Mouse (Mus musculus) gastrocnemius, adult 2 months (tissue): Measurements from ENCODE around the gene Akt3. TPM values are rescaled to one million over a fixed set of nuclear protein-coding genes. Genes with fewer than 3 reads are reported as not detected.

Source experiments
- DNase-seq: peaks from one replicate; pipeline ENCODE4 v3.0.0; 2022
- H3K27ac ChIP-seq: fragments of 200-600 bp; 2 replicates; pipeline ENCODE4 v1.8.1; 2022; ENCODE audit warnings: mild to moderate bottlenecking
- H3K4me3 ChIP-seq: fragments of 200-600 bp; 2 replicates; pipeline ENCODE4 v1.8.1; 2022; ENCODE audit warnings: mild to moderate bottlenecking, moderate library complexity
- CTCF ChIP-seq: fragments of 200-600 bp; IDR thresholded peaks from 2 replicates; pipeline ENCODE4 v1.8.1; 2022; ENCODE audit warnings: antibody characterized with exemption, mild to moderate bottlenecking, moderate library complexity
- intact Hi-C: fragments of 180-260 bp; cut with DNase I; formaldehyde crosslinking; loops from one replicate; pipeline ENCODE4 v1.15.1; 2025
- total RNA-seq, 2 experiments: library from RNA; stranded (reverse); gene quantifications; 2 replicates each; pipeline ENCODE4 v1.2.3; 2021

The Akt3 gene
- total RNA-seq, 2 experiments from 2014 or later, result 9.1 to 11.0 TPM

- Histone ChIP-seq H3K4me3 (no peak overlapping the region), H3K27ac (no peak overlapping the region)
- intact Hi-C loops, result no loop called here
- no peak for DNase-seq
- no peak for TF ChIP-seq CTCF
Measured at GRCm38 (mm10) chr1:176995419-176995775, 262.6 kb downstream of the Akt3 start.

- intact Hi-C loops, result no loop called here
- H3K27ac ChIP-seq, result no peak overlapping the region
- TF ChIP-seq CTCF, result no peak
- no peak overlapping the region for H3K4me3 ChIP-seq
- DNase-seq, result no peak
Measured at GRCm38 (mm10) chr1:176994707-176995418, 263.1 kb downstream of the Akt3 start.

- intact Hi-C loops, result no loop called here
- no peak overlapping the region for H3K4me3 ChIP-seq
- no peak for DNase-seq
- no peak overlapping the region for H3K27ac ChIP-seq
- no peak for TF ChIP-seq CTCF
Measured at GRCm38 (mm10) chr1:176994087-176994486, 263.9 kb downstream of the Akt3 start.

- DNase-seq, result no peak
- Histone ChIP-seq H3K27ac (no peak overlapping the region), H3K4me3 (no peak overlapping the region)
- intact Hi-C loops, result no loop called here
- TF ChIP-seq CTCF, result no peak
Measured at GRCm38 (mm10) chr1:176993141-176994010, 264.6 kb downstream of the Akt3 start.

- DNase-seq, result no peak
- Histone ChIP-seq H3K4me3 (no peak overlapping the region), H3K27ac (no peak overlapping the region)
- intact Hi-C loops, result no loop called here
- TF ChIP-seq CTCF, result no peak
Measured at GRCm38 (mm10) chr1:176992517-176992916, 265.5 kb downstream of the Akt3 start.

- Histone ChIP-seq H3K27ac (no peak overlapping the region), H3K4me3 (no peak overlapping the region)
- TF ChIP-seq CTCF, result no peak
- intact Hi-C loops, result no loop called here
- DNase-seq, result no peak
Measured at GRCm38 (mm10) chr1:176991473-176991872, 266.5 kb downstream of the Akt3 start.

- intact Hi-C loops, result no loop called here
- H3K27ac ChIP-seq, result no peak overlapping the region
- TF ChIP-seq CTCF, result no peak
- no peak overlapping the region for H3K4me3 ChIP-seq
- DNase-seq, result no peak
Measured at GRCm38 (mm10) chr1:176986990-176987740, 270.8 kb downstream of the Akt3 start.

- Histone ChIP-seq H3K27ac (no peak overlapping the region), H3K4me3 (no peak overlapping the region)
- no peak for DNase-seq
- intact Hi-C loops, result no loop called here
- TF ChIP-seq CTCF, result no peak
Measured at GRCm38 (mm10) chr1:176986275-176986674, 271.7 kb downstream of the Akt3 start.

- intact Hi-C loops, result no loop called here
- no peak overlapping the region for H3K27ac ChIP-seq
- H3K4me3 ChIP-seq, result no peak overlapping the region
- DNase-seq, result no peak
- TF ChIP-seq CTCF, result no peak
Measured at GRCm38 (mm10) chr1:176985691-176986090, 272.3 kb downstream of the Akt3 start.

- H3K27ac ChIP-seq, result no peak overlapping the region
- H3K4me3 ChIP-seq, result no peak overlapping the region
- DNase-seq, result no peak
- intact Hi-C loops, result no loop called here
- TF ChIP-seq CTCF, result no peak
Measured at GRCm38 (mm10) chr1:176982671-176983070, 275.3 kb downstream of the Akt3 start.

GRCm38 (mm10) chr1:176981511-176981910 is 276.5 kb downstream of the Akt3 start:
- TF ChIP-seq CTCF, result no peak
- no peak overlapping the region for H3K4me3 ChIP-seq
- intact Hi-C loops, result no loop called here
- no peak for DNase-seq
- no peak overlapping the region for H3K27ac ChIP-seq

GRCm38 (mm10) chr1:176980801-176981400 is 277.1 kb downstream of the Akt3 start:
- intact Hi-C loops, result no loop called here
- Histone ChIP-seq H3K4me3 (no peak overlapping the region), H3K27ac (no peak overlapping the region)
- DNase-seq, result no peak
- no peak for TF ChIP-seq CTCF
